Mouse (Mus musculus): Measurements from ENCODE around the gene Pkd1l3.
A peak's percentile ranks its signal among the peaks of the same experiment; 100 is the strongest.

The Pkd1l3 gene

DNA sequence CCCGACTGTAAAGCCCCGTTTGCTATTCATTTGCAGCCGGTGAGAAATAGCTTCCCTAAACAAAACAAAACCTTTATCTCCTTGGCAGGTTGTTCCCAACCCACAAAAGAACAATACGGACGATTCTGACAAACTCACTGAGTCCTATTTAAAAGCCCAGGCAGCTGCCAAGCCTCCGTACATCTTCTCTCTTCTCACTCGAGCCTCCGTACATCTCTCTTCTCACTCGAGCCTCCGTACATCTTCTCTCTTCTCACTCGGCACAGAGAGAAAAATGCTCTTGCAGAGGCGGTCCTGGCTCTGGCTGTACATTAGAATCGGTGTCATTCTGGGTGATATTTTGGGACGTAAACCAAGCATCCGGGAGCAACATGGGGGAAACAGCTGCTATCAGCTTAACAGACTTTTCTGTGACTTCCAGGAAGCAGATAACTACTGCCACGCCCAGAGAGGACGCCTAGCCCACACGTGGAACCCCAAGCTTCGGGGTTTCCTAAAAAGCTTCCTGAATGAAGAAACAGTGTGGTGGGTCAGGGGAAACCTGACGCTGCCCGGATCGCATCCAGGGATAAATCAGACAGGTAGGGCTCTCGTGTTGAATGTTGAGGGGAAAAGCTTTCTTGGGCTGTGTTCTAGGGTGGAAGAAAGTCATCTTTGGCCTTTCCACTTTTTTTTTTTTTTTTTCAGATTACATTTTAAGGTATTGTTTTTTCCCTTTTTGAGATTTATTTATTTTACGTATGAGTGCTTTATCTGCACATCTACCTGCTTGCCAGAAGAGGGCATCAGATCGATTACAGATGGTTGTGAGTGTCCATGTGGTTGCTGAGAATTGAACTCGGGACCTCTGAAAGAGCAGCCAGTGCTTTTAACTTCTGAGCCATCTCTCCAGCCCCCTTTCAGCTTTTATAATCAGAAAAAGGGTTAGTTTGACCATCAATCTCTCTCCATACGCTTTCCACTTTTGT, at the start of gene Pkd1l3:
Pkd1l3 (plus strand) TSS at position 275 of the 968 bp plus-strand sequence.
- no peak for DNase-seq (ENCODE audit: low spot score in 2 of 2)

DNA sequence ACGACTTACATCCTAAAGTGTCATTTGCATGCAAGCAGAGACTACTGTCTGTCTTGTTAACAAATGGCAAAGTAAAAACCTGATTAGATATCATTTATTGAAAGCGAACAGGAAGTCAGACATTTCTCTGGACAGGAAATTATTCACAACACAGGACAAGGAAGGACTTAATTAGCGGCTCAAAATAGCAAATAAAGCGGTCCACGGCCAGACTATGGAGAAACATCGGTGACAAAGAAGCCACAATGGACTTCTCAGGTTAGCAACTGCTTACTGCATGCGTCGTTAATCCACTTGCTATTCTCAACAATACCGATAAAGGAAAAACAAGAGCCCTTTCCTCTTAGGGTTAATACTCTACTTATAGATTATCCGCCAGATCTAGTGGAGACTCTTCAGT, 49.6 kb upstream of the Pkd1l3 start:
- DNase-seq (ENCODE audit: low spot score in 2 of 2), result no peak

GRCm38 (mm10) chr8:109565498-109566333, 48.6 kb upstream of the Pkd1l3 start, which contains the start of the genes Dhx38 and Txnl4b:
Gene Dhx38, minus strand, starts transcription at chr8:109565861.
Gene Txnl4b, plus strand, starts transcription at chr8:109565892.
- peak; percentile 97 to 98 for DNase-seq (ENCODE audit: low spot score in 2 of 2)

- no peak for DNase-seq (ENCODE audit: low spot score in 2 of 2)
Observed at GRCm38 (mm10) chr8:109571139-109571538, 43.2 kb upstream of the Pkd1l3 start.

- DNase-seq (ENCODE audit: low spot score in 2 of 2), result no peak
Observed at GRCm38 (mm10) chr8:109576311-109576710, 38.0 kb upstream of the Pkd1l3 start.

DNA sequence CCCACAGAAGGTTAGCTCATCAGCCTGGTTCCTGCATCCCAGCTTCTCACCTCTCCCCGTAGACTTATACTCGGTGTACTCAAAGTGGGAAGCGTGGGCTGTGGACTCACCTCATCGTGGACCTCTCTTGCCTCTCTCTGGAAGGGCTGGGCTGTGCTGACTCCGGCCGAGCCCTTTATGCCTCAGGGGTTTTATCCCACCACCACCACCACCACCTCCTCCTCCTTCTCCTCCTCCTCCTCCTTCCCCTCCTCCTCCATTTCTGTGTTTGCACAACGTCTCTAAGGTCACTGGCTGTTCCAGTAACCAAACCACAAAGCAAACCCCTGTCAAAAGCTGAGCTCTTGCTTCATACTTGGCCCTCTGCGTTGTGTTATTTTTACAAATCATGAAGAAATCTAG, 35.4 kb upstream of the Pkd1l3 start, which contains the start of gene Hp:
Hp (minus strand) TSS at position 273 of the 402 bp plus-strand sequence.
- DNase-seq (ENCODE audit: low spot score in 2 of 2), result no peak

DNA sequence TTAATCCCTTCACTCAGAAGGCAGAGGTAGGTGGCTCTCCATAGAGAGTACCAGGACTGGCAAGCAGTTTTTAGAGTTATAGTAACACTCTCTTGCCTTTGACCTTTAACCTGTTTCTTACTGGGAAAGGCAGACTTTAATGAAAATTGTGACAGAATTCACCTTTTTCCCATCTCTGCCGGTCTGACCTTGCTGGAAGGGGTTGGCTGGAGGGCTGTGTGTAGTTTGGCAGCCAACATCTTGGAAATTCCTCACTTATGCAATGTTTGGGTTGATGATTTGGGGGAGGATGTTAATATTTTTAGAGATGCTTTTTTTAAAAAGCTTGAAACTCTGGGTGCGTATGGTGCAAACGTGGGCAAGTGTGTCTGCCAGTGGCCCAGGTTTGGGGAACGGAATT, 30.0 kb upstream of the Pkd1l3 start:
- DNase-seq (ENCODE audit: low spot score in 2 of 2), result no peak

- no peak for DNase-seq (ENCODE audit: low spot score in 2 of 2)
Observed at GRCm38 (mm10) chr8:109584830-109585229, 29.5 kb upstream of the Pkd1l3 start.

GRCm38 (mm10) chr8:109585652-109586051, 28.7 kb upstream of the Pkd1l3 start:
- no peak for DNase-seq (ENCODE audit: low spot score in 2 of 2)

- no peak for DNase-seq (ENCODE audit: low spot score in 2 of 2)
Observed at GRCm38 (mm10) chr8:109586972-109587504, 27.3 kb upstream of the Pkd1l3 start.

DNA sequence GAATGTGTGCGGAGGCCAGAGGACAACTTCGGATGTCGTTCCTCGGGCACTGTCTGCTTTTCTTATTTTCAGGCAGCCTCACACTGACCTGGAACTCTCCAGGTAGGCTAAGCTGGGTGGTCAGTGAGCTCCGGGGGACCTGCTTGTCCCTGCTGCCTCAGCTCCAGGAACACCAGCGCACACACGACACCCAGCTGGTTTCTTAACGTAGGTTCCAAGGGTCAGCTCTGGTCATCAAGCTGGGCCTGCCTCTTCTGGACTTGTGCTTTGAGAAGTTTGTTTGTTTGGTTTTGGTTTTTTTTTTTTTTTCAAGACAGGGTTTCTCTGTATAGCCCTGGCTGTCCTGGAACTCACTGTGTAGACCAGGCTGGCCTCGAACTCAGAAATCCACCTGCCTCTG, 23.4 kb upstream of the Pkd1l3 start:
- no peak for DNase-seq (ENCODE audit: low spot score in 2 of 2)

DNA sequence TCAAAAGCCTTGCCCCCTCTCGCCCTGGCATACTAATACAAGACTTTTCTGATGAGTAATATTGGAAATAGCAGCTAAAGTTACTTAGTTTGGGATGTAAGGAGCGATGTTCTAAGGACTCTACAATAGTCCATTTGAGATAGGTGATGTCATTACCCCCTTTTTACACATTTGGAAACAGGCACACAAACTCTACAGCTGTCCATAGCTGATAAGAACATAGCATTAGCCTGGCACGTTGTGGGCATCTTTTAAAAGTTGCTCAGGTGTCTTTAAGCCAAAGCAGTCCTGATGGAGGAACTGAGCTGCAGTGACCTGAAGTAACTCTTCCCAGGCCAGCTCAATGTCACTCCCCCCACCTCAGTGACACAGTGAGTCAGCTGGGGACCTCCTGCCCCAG, 22.9 kb upstream of the Pkd1l3 start:
- no peak for DNase-seq (ENCODE audit: low spot score in 2 of 2)

DNA sequence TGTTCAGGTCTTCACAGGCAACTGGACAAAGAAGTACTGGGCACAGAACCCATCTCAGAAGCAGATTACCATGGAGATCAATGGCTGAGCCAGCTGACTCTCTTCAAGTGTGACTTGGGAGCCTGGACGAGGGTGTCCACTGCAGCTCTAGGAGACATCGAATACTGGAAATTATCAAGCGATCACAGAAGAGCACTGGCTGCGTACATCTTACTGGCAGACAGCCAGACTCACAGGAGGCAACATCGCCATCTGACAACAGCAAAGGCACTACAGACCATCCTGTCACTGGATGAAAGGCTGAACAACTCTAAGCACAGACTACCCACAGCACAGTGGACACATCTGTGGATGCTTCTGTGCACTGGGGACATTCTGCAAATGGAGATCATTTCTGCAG, 22.2 kb upstream of the Pkd1l3 start:
- DNase-seq (ENCODE audit: low spot score in 2 of 2), result no peak

- no peak for DNase-seq (ENCODE audit: low spot score in 2 of 2)
Observed at GRCm38 (mm10) chr8:109593117-109593788, 21.1 kb upstream of the Pkd1l3 start.

DNA sequence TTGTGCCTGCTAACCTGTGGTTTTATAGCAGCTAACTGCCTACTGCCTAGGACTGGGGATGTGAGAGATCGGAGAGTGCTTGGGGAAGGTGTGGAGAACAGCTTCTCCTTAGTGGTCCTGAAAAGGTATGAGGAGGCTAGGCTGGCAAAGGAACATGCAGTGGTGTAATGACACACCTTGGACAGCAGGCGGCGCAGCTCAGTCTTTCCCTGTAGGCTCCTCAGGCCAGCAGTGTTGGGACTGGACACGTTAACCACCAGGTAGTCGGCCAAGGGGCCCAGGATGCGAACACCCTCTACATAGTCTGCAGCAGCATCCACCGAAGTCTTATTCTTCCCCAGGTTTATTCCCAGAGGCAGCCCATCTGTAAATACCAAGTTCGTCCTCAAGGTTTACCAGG, 18.5 kb upstream of the Pkd1l3 start:
- peak in 1 of 2 experiments; percentile 14 for DNase-seq (ENCODE audit: low spot score in 2 of 2)

- DNase-seq (ENCODE audit: low spot score in 2 of 2), result no peak
Observed at GRCm38 (mm10) chr8:109606725-109607124, 7.6 kb upstream of the Pkd1l3 start.

DNA sequence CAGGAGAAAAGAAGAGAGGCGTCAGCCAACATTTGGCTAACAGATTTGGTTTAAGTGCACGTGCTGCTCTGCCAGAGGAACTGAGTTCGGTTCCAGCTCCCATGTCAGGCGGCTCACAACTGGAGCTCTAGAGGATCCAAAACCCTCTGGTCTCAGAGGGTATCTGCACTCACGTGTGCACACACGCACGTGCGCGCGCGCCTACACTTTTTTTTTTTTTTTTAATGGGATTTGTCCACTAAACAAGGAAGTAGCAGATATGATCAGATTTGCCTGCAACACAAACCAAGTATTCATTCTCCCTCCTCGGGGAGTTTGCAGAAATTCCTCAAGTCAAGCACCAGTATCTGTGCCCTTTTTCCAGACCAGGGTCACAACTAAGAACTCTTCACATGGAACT, 6.7 kb upstream of the Pkd1l3 start:
- no peak for DNase-seq (ENCODE audit: low spot score in 2 of 2)

GRCm38 (mm10) chr8:109608271-109609152, 5.8 kb upstream of the Pkd1l3 start, which contains the start of gene Dhodh:
Gene Dhodh, minus strand, starts transcription at chr8:109608673.
- peak; percentile 85 to 95 for DNase-seq (ENCODE audit: low spot score in 2 of 2)

DNA sequence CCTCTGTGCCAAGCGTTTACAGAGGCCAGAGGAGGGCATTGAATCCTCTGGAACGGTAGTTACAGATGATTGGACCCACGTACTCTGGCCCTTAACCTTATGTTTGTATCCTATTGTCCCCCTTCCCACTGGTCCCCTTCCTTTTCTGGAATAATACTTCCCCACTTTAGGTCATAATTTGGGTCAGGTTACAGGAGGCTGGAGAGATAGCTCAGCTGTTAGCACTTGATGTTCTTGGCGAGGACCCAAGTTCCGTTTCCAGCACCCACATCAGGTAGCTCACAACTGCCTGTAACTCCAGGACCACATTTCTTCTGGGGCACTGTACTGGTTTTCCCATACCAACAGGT, 5.2 kb upstream of the Pkd1l3 start:
- no peak for DNase-seq (ENCODE audit: low spot score in 2 of 2)

- DNase-seq (ENCODE audit: low spot score in 2 of 2), result no peak
Observed at GRCm38 (mm10) chr8:109615569-109615968, 1.3 kb downstream of the Pkd1l3 start.

All from frontal cortex, postnatal 25 days (tissue).